Comparison of ENCODE assay signal across 8 mouse cellular contexts in the genomic region with DNA sequence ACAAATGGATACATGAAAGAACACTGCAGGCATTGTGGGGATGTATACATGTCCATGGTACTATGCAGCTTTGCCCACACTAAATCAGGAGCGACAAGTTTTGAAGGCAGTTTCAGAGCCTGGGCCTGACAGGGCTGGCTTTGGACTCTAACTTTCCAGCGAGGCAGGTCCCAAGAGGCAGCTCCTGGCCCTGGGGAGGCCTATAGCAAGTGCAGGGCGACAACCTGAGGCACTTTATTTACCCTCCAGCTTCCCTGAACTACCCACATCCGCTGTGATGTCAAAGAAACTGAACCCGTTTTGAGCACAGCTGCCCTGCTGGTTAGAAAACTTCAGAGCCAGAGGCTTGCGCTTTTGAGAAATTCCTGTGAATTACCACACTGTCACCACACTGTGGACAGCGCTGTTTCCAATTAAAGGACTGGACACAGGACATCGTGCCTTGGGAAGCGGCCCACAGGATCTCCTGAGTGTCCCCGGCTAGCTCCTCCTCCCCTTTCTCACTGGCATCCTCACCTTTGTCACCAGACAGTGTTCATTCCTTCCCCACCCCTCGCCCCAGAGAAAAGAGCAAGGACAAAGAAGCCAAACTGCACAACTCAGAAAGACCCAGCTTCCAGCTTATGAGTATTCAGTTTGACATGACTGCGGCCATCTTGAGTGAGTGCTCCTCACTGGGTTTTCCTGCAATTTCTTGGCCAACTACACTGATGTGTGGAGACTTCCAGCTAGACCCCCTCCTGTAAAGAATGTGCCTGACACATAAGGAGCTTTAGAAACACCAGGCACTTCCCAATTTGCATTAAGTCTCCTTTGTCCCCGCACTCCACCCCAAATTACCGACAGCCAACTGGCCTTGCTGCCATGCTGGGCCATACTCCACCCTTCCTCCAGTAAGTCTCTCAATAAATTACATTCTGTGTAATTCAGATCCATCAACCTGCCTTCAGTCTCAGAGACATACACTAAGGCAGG.
DNase-seq lines count a peak whose midpoint lies in the region; ATAC-seq and TF ChIP-seq lines count a peak whose summit lies in the region.

No protein-coding gene starts in this region.

- H3K4me1 ChIP-seq in lung, adult 2 months (ENCODE audit: control insufficient read depth, insufficient read depth, low read length) = no peaks in the 10 kb centered on the region; the same call in 1 of the 2 replicates
- no peaks in the 10 kb centered on the region for H3K4me1 ChIP-seq in kidney, adult 2 months (ENCODE audit: control insufficient read depth, insufficient read depth, low read length)
- no peaks in the 10 kb centered on the region for H3K4me1 ChIP-seq in kidney, embryonic 16.5 days (ENCODE audit: insufficient read depth, low read length)

- no peak overlapping the region for H3K4me2 ChIP-seq in kidney, embryonic 16.5 days (replicated peaks; ENCODE audit: low read depth, low read length)

- H3K9me3 ChIP-seq in kidney, embryonic 16.5 days (ENCODE audit: low read length) = no peaks in the 10 kb centered on the region

- no peaks in the 10 kb centered on the region for H3K27me3 ChIP-seq in kidney, adult 2 months (replicated peaks; ENCODE audit: control insufficient read depth, insufficient read depth, low read length)
- H3K27me3 ChIP-seq in kidney, embryonic 16.5 days (ENCODE audit: insufficient read depth, low read length) = no peaks in the 10 kb centered on the region

- 71% methylated on average over 14 of the region's 14 CpGs for WGBS in lung, adult 2 months
- 70% methylated on average over 14 of the region's 14 CpGs for WGBS in kidney, adult 2 months
- 74% methylated on average over 14 of the region's 14 CpGs for WGBS in kidney, embryonic 16.5 days

- no peak overlapping the region for H3K4me3 ChIP-seq in lung, adult 2 months (replicated peaks; ENCODE audit: extremely low read depth, low read depth, low read length)
- no peak overlapping the region for H3K4me3 ChIP-seq in kidney, adult 2 months (ENCODE audit: insufficient read depth, low read depth, low read length)
- H3K4me3 ChIP-seq in kidney, embryonic 16.5 days (ENCODE audit: low read length) = no peak overlapping the region

- no peak overlapping the region for H3K9ac ChIP-seq in kidney, embryonic 16.5 days (replicated peaks; ENCODE audit: low read length)

- peak; percentile 15 for DNase-seq in lung, postnatal 36 days
- no peak for DNase-seq in lung, adult 2 months
- peak; percentile 72 for DNase-seq in thymus, postnatal 14 days
- DNase-seq in left cerebral cortex, adult 8-10 months (ENCODE audit: low spot score in 2 of 2) = no peak
- DNase-seq in kidney, adult 2 months = no peak

- no peak for TF ChIP-seq CTCF in lung, adult 2 months (IDR thresholded peaks at IDR 0.05; ENCODE audit: insufficient read depth, low read length)
- TF ChIP-seq CTCF in kidney, adult 2 months (conservative IDR thresholded peaks at IDR 0.05; ENCODE audit: insufficient read depth, insufficient read length, low read depth, low read length) = no peak

- no peak for TF ChIP-seq POLR2A in lung, adult 2 months (IDR thresholded peaks at IDR 0.05; ENCODE audit: borderline replicate concordance, extremely low read depth, low read depth, low read length)
- no peak for TF ChIP-seq POLR2A in kidney, adult 2 months (IDR thresholded peaks at IDR 0.05; ENCODE audit: low read depth, low read length)

- no peak overlapping the region for H3K27ac ChIP-seq in kidney, adult 2 months (ENCODE audit: insufficient read depth, low read depth, low read length)
- no peak overlapping the region for H3K27ac ChIP-seq in kidney, embryonic 16.5 days (ENCODE audit: low read length)

- no peaks in the 10 kb centered on the region for H3K36me3 ChIP-seq in kidney, adult 2 months (ENCODE audit: control insufficient read depth, insufficient read depth, low read length)
- no peaks in the 10 kb centered on the region for H3K36me3 ChIP-seq in kidney, embryonic 16.5 days (ENCODE audit: insufficient read depth, low read length)

- peak; percentile 96 for ATAC-seq in activated CD4-positive, CD25-positive, alpha-beta regulatory T cell, adult 4 months
- 0 out of 2 replicates have a peak, but pooled peaks have one; percentile 29 for ATAC-seq in megakaryocyte progenitor cell, adult 5-6 weeks (replicated peaks; ENCODE audit: poor library complexity)
- no peak for ATAC-seq in kidney, embryonic 16.5 days (ENCODE audit: low FRiP score, low TSS enrichment)

Comparison
In these comparisons a context has a peak if more than half of its experiments do, and no peak if none do; other contexts are left out.
1. DNase-seq: peak in lung, postnatal 36 days (single experiment) and thymus, postnatal 14 days (single experiment); none in lung, adult 2 months (single experiment), left cerebral cortex, adult 8-10 months (0 of 2) and kidney, adult 2 months (single experiment).